Mouse (Mus musculus) liver, postnatal 0 days (tissue): Measurements from ENCODE around the gene Sulf2. TPM values are rescaled to one million over a fixed set of nuclear protein-coding genes. Genes with fewer than 3 reads are reported as not detected.

Experiments
- ATAC-seq: fragments of 200-750 bp; cut with Nextera tagmentation; 2 replicates; pipeline ENCODE4 v1.8.0; 2017; ENCODE audit warnings: mild to moderate bottlenecking, moderate library complexity
- DNase-seq: peaks from one replicate; pipeline ENCODE4 v3.0.0-alpha.2; 2016
- H3K27ac ChIP-seq: fragments of 300-500 bp; sonication (generic); 2 replicates; pipeline ENCODE4 v1.5.1; 2014; ENCODE audit warnings: antibody characterized with exemption, moderate library complexity, mild to moderate bottlenecking, low read depth
- H3K27me3 ChIP-seq: fragments of 300-500 bp; sonication (generic); 2 replicates; pipeline ENCODE4 v1.6.1; 2014; ENCODE audit warnings: low read length, control low read depth, mixed read lengths; ENCODE audit not compliant: insufficient read depth
- H3K36me3 ChIP-seq: fragments of 300-500 bp; sonication (generic); replicated peaks from 2 replicates; pipeline ENCODE4 v1.6.1; 2014; ENCODE audit warnings: mild to moderate bottlenecking, control low read depth, low read length, moderate library complexity, mixed read lengths; ENCODE audit not compliant: insufficient read depth
- H3K4me1 ChIP-seq: fragments of 300-500 bp; sonication (generic); 2 replicates; pipeline ENCODE4 v1.6.1; 2014; ENCODE audit warnings: antibody characterized with exemption, mild to moderate bottlenecking, control low read depth; ENCODE audit not compliant: insufficient read depth
- H3K4me2 ChIP-seq: fragments of 300-500 bp; sonication (generic); 2 replicates; pipeline ENCODE4 v1.6.1; 2014; ENCODE audit warnings: low read depth, mild to moderate bottlenecking, low read length, moderate library complexity, mixed read lengths
- H3K4me3 ChIP-seq: fragments of 300-500 bp; sonication (generic); 2 replicates; pipeline ENCODE4 v1.5.1; 2014; ENCODE audit warnings: low read depth, low read length
- H3K9ac ChIP-seq: fragments of 300-500 bp; sonication (generic); replicated peaks from 2 replicates; pipeline ENCODE4 v1.6.1; 2014; ENCODE audit warnings: mild to moderate bottlenecking, moderate library complexity
- H3K9me3 ChIP-seq: fragments of 300-500 bp; sonication (generic); 2 replicates; pipeline ENCODE4 v1.6.1; 2016; ENCODE audit warnings: mild to moderate bottlenecking, control low read depth, low read length, mixed read lengths
- CTCF ChIP-seq: sonication (generic); IDR thresholded peaks from 2 replicates; pipeline ENCODE4 v1.5.1; 2016; ENCODE audit warnings: antibody characterized with exemption, low read depth
- EP300 ChIP-seq: IDR thresholded peaks from 2 replicates; pipeline ENCODE4 v1.6.1; 2016; ENCODE audit warnings: antibody characterized with exemption, low read depth, mild to moderate bottlenecking
- WGBS: fragments of 180-500 bp; shearing (Covaris S2); extraction: QIAGEN DNeasy Blood & Tissue Kit; methylation state at CpG from one replicate; pipeline ENCODE4 v1.1.7; 2014; ENCODE audit not compliant: insufficient replicate concordance; 5-methylcytosine and 5-hydroxymethylcytosine counted together
- polyA plus RNA-seq: library from polyadenylated mRNA; unstranded; fragments of >200 nt; fragmentation: Nextera tagmentation; extraction: Ambion mirVana; gene quantifications from 2 replicates; pipeline ENCODE4 v1.2.1, GENCODE M21; 2015

Gene Sulf2
- polyA plus RNA-seq, 1 experiment from 2014 or later: 1.8 TPM

DNA sequence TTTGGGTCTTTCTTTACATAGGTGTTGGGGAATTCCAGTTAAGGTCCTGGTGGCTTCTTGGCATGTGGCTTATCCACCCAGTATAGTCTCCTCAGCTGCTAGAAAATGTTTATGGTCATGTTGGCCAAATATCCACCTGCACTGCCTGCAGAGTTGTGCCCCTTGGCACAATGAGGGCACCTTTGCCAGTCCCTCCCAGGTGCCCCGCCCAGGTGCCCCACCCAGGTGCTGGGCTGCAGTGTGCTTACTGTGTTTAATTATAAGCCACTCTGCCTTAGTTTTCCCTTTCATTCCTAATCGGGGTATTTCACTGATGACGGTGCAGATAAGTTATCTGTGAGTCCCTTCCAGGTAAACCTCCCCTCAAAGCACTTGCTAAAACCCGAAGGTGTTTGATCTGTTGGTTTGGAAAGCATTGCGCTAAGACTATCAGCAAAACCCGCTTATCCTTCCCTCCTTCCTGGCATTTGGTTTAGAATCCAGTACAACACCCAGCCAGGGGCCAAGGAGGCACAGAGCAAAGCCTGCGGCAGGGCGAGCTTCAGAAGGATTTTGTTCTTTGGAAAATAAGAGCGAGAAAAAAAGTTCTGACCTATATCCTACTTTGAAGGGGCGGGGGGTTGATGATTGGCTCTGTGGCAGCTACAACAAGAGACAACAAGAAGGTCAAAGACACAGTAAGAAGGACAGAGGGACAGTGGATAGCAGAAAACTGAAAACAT, 7.4 kb downstream of the Sulf2 start:
- 57% methylated on average over 10 of the region's 10 CpGs for WGBS
- DNase-seq (no peak), ATAC-seq (no peak)
- H3K36me3 ChIP-seq: no peaks in the 10 kb centered on the region
- no peak overlapping the region for H3K4me3 ChIP-seq
- H3K27ac ChIP-seq: no peak overlapping the region
- H3K4me2 ChIP-seq: no peak overlapping the region
- no peak overlapping the region for H3K9ac ChIP-seq
- TF ChIP-seq CTCF (no peak), EP300 (no peak)
- no peaks in the 10 kb centered on the region for H3K9me3 ChIP-seq
- H3K4me1 ChIP-seq: no peaks in the 10 kb centered on the region; the same call in 1 of the 2 replicates
- H3K27me3 ChIP-seq: peaks cover 6% of the 10 kb centered on the region

DNA sequence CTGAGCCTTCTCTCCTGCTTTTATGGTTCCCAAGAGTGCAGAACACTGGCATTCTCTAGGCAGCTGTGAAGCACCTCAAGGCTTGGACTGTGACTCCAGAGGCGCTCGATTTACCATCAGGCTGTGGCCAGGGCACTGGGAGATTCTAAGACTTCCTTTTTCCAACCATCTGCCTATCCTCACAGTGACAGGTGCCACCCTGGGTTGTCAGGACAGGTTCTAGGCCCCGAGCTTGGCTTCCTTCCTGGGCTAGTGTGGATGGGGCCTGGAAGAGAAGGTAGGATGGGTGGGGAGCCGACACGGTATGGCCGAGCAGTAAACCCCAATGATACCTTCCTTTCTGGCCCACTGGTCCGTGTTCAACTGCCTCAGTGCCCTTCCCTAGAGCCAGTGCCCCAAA, 9.0 kb downstream of the Sulf2 start:
- no peak overlapping the region for H3K4me2 ChIP-seq
- H3K4me1 ChIP-seq: no peaks in the 10 kb centered on the region; the same call in 1 of the 2 replicates
- DNase-seq (no peak), ATAC-seq (no peak)
- H3K27ac ChIP-seq: no peak overlapping the region
- 70% methylated on average over 7 of the region's 7 CpGs for WGBS
- H3K9me3 ChIP-seq: no peaks in the 10 kb centered on the region
- no peak overlapping the region for H3K4me3 ChIP-seq
- H3K36me3 ChIP-seq: no peaks in the 10 kb centered on the region
- H3K27me3 ChIP-seq: no peaks in the 10 kb centered on the region; the same call in 1 of the 2 replicates
- no peak for TF ChIP-seq CTCF
- H3K9ac ChIP-seq: no peak overlapping the region

DNA sequence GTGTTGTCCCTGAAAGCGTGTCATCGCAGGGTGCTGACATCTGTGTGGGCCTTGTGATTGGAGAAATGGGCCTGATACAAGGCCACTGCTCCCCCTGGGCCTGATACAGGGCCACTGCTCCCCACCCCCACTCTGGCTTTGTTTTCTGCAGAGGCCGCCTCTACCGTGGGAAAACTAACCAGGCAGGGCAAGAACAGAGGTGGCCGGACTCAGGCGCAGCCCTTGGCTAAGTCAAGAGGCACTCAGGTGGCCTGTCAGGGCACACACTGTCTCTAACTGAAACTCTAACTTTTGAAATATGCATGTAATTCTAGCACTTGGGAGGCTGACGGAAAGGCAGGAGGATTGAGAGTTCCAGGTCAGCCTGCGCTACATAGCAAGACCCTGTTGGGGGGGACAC, 10.4 kb downstream of the Sulf2 start:
- H3K27me3 ChIP-seq: no peaks in the 10 kb centered on the region; the same call in 1 of the 2 replicates
- DNase-seq: no peak
- H3K36me3 ChIP-seq: no peaks in the 10 kb centered on the region
- no peak overlapping the region for H3K27ac ChIP-seq
- no peak for TF ChIP-seq CTCF
- TF ChIP-seq EP300: no peak
- 79% methylated on average over 8 of the region's 8 CpGs for WGBS
- no peaks in the 10 kb centered on the region for H3K9me3 ChIP-seq
- no peak overlapping the region for H3K4me3 ChIP-seq
- no peaks in the 10 kb centered on the region; the same call in 1 of the 2 replicates for H3K4me1 ChIP-seq
- H3K9ac ChIP-seq: no peak overlapping the region
- no peak overlapping the region for H3K4me2 ChIP-seq
- ATAC-seq: no peak

- DNase-seq: no peak
- H3K9ac ChIP-seq: no peak overlapping the region
- H3K4me3 ChIP-seq: no peak overlapping the region
- no peak for TF ChIP-seq CTCF
- no peak for TF ChIP-seq EP300
- H3K4me2 ChIP-seq: no peak overlapping the region
- ATAC-seq: no peak
- H3K9me3 ChIP-seq: no peaks in the 10 kb centered on the region
- WGBS: 73% methylated on average over 5 of the region's 5 CpGs
- no peaks in the 10 kb centered on the region; the same call in 1 of the 2 replicates for H3K27me3 ChIP-seq
- no peaks in the 10 kb centered on the region for H3K36me3 ChIP-seq
- H3K4me1 ChIP-seq: no peaks in the 10 kb centered on the region
- no peak overlapping the region for H3K27ac ChIP-seq
These were observed 11.6 kb downstream of the Sulf2 start for GRCm38 (mm10) chr2:166143871-166144270.

DNA sequence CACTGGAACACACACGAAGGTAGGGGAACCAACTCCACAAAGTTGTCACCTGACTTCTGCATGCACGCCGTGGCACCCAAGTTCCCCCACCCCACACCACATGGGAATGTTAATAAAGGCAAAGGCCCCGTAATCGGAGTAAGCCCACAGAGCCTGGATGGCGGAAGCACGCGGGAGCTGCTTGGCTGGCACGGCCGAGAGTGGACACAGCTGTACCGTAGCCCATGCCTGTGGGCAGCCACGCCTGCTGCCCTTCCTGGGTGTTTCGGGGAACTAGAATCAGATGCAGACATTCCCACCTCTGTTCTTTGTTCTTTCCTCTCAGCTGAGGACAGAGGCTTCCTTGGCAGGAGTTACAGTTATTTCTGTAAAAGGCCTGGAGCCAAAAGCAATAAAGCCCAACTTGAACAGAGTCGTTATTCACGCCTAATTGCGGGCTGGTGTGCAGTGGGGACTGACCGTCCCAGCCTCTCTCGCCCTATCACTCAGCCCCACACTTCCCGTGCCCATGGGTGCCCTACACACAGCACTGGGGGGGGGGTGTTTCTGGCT, 12.8 kb downstream of the Sulf2 start:
- H3K9me3 ChIP-seq: no peaks in the 10 kb centered on the region
- ATAC-seq (no peak), DNase-seq (no peak)
- no peak overlapping the region for H3K9ac ChIP-seq
- TF ChIP-seq EP300 (no peak), CTCF (no peak)
- WGBS: 66% methylated on average over 19 of the region's 19 CpGs
- H3K36me3 ChIP-seq: no peaks in the 10 kb centered on the region
- H3K4me1 ChIP-seq: no peaks in the 10 kb centered on the region
- H3K4me3 ChIP-seq: no peak overlapping the region
- H3K4me2 ChIP-seq: no peak overlapping the region
- H3K27ac ChIP-seq: no peak overlapping the region
- no peaks in the 10 kb centered on the region for H3K27me3 ChIP-seq

DNA sequence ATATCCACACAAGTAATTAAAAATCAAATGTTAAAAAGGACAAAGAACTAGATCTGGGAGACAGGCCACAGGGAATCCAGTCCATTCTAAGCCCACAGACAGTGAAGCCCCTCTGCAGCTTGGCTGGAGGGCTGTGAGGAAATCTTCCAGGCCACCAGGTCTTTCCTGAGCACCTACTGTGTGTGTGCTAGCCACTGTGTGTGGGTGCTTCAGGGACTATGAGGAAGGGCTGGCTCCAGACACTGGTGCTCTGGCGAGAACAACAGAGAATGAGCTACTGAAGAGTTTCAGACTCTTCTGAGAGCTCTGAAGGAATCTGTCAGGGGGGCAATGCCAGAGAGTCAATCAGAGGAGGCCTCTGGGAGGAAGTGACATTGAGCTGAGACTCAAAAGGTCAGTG, 13.6 kb downstream of the Sulf2 start:
- H3K36me3 ChIP-seq: no peaks in the 10 kb centered on the region
- DNase-seq (no peak), ATAC-seq (no peak)
- no peaks in the 10 kb centered on the region for H3K4me1 ChIP-seq
- TF ChIP-seq EP300 (no peak), CTCF (no peak)
- H3K4me3 ChIP-seq: no peak overlapping the region
- no peaks in the 10 kb centered on the region for H3K27me3 ChIP-seq
- WGBS: 77% methylated on average over 1 of the region's 1 CpGs
- no peaks in the 10 kb centered on the region for H3K9me3 ChIP-seq
- H3K9ac ChIP-seq: no peak overlapping the region
- H3K4me2 ChIP-seq: no peak overlapping the region
- no peak overlapping the region for H3K27ac ChIP-seq
